Mouse (Mus musculus) ES-Bruce4 (cell line): ENCODE measurements at regions not wholly inside any gene's neighbourhood (a gene's known extent, or its start where the extent isn't known, plus 50 kb on each side); places are given as distances from the start of the nearest gene placed in this dataset.

Experiments
- CTCF ChIP-seq: IDR thresholded peaks from one replicate; pipeline ENCODE4 v1.8.1; 2011; ENCODE audit warnings: low read depth, low read length
- EP300 ChIP-seq: IDR thresholded peaks from 2 replicates; pipeline ENCODE4 v1.6.1; 2011; ENCODE audit warnings: low read depth, low read length; ENCODE audit not compliant: insufficient read depth
- POLR2A ChIP-seq: IDR thresholded peaks from one replicate; pipeline ENCODE4 v1.8.1; 2011; ENCODE audit warnings: low read length; ENCODE audit not compliant: insufficient read depth

GRCm38 (mm10) chr5:103343869-103344268 lies 81.1 kb upstream of the Ptpn13 start:
- TF ChIP-seq CTCF (no peak), POLR2A (no peak), EP300 (no peak)
